Mouse (Mus musculus) E14TG2a.4 (cell line): ENCODE results near the gene Olfr1425.

Source experiments
- CTCF ChIP-seq: conservative IDR thresholded peaks from 2 replicates; pipeline ENCODE4 v1.5.1; 2014; ENCODE audit warnings: low read length
- POU5F1 ChIP-seq: IDR thresholded peaks from 2 replicates; pipeline ENCODE4 v1.6.1; 2014; ENCODE audit warnings: low read length, borderline replicate concordance

- TF ChIP-seq CTCF: no peak
- TF ChIP-seq POU5F1: no peak
These were observed 27.0 kb upstream of the Olfr1425 start for GRCm38 (mm10) chr19:12104541-12104940.
